Mouse (Mus musculus) midbrain, embryonic 13.5 days (tissue): ENCODE measurements around the gene Ndel1. TPM values are rescaled to one million over a fixed set of nuclear protein-coding genes. Genes with fewer than 3 reads are reported as not detected.

Experiments used
- ATAC-seq: fragments of 200-750 bp; cut with Nextera tagmentation; 2 replicates; pipeline ENCODE4 v1.8.0; 2017; ENCODE audit warnings: mild to moderate bottlenecking, moderate TSS enrichment, moderate library complexity
- H3K27ac ChIP-seq: fragments of 300-500 bp; sonication (generic); 2 replicates; pipeline ENCODE4 v1.5.1; 2015; ENCODE audit warnings: inconsistent platforms, mild to moderate bottlenecking, moderate library complexity
- H3K27me3 ChIP-seq: fragments of 300-500 bp; sonication (generic); 2 replicates; pipeline ENCODE4 v1.6.1; 2015; ENCODE audit warnings: mild to moderate bottlenecking, inconsistent platforms
- H3K36me3 ChIP-seq: fragments of 300-500 bp; sonication (generic); 2 replicates; pipeline ENCODE4 v1.6.1; 2015; ENCODE audit warnings: mild to moderate bottlenecking, inconsistent platforms
- H3K4me1 ChIP-seq: fragments of 300-500 bp; sonication (generic); replicated peaks from 2 replicates; pipeline ENCODE4 v1.6.1; 2015; ENCODE audit warnings: inconsistent platforms
- H3K4me2 ChIP-seq: fragments of 300-500 bp; sonication (generic); replicated peaks from 2 replicates; pipeline ENCODE4 v1.6.1; 2015; ENCODE audit warnings: moderate library complexity, mild to moderate bottlenecking, inconsistent platforms
- H3K4me3 ChIP-seq: fragments of 300-500 bp; sonication (generic); replicated peaks from 2 replicates; pipeline ENCODE4 v1.5.1; 2015; ENCODE audit warnings: mild to moderate bottlenecking, inconsistent platforms
- H3K9ac ChIP-seq: fragments of 300-500 bp; sonication (generic); replicated peaks from 2 replicates; pipeline ENCODE4 v1.6.1; 2015; ENCODE audit warnings: mild to moderate bottlenecking, inconsistent platforms
- H3K9me3 ChIP-seq: fragments of 300-500 bp; sonication (generic); 2 replicates; pipeline ENCODE4 v1.6.1; 2016; ENCODE audit warnings: mild to moderate bottlenecking, inconsistent platforms
- WGBS: fragments of 180-500 bp; shearing (Covaris S2); methylation state at CpG from one replicate; pipeline ENCODE4 v1.1.7; 2015; 5-methylcytosine and 5-hydroxymethylcytosine counted together
- polyA plus RNA-seq: library from polyadenylated mRNA; unstranded; fragments of >200 nt; fragmentation: Nextera tagmentation; extraction: Ambion mirVana; gene quantifications from 2 replicates; pipeline ENCODE4 v1.2.1, GENCODE M21; 2015

The Ndel1 gene
- 79.9 and 80.8 TPM in 2 replicates for polyA plus RNA-seq

GRCm38 (mm10) chr11:68871748-68872147 is at the start of gene Ndel1:
TSS of gene Ndel1 (minus strand) at chr11:68871858.
- no peaks in the 10 kb centered on the region for H3K9me3 ChIP-seq
- no peak within 1 kb of the TSS for H3K4me2 ChIP-seq
- H3K36me3 ChIP-seq: no peaks in the 10 kb centered on the region
- H3K4me3 ChIP-seq: no peak within 1 kb of the TSS
- no peaks in the 10 kb centered on the region for H3K4me1 ChIP-seq
- H3K27me3 ChIP-seq: no peaks in the 10 kb centered on the region
- 63% methylated on average over 6 of the region's 6 CpGs for WGBS
- ATAC-seq: no peak
- H3K9ac ChIP-seq: no peak within 1 kb of the TSS
- no peak within 1 kb of the TSS for H3K27ac ChIP-seq

GRCm38 (mm10) chr11:68914566-68914965 is 42.9 kb upstream of the Ndel1 start:
- WGBS: 96% methylated on average over 4 of the region's 4 CpGs
- Histone ChIP-seq H3K27ac (no peak overlapping the region), H3K4me1 (no peaks in the 10 kb centered on the region), H3K27me3 (no peaks in the 10 kb centered on the region), H3K36me3 (no peaks in the 10 kb centered on the region), H3K4me3 (no peak overlapping the region), H3K9me3 (no peaks in the 10 kb centered on the region), H3K4me2 (no peak overlapping the region), H3K9ac (no peak overlapping the region)
- ATAC-seq: no peak

- 74% methylated on average over 14 of the region's 14 CpGs for WGBS
- H3K4me1 ChIP-seq: no peaks in the 10 kb centered on the region
- no peak for ATAC-seq
Observed at GRCm38 (mm10) chr11:68911531-68912177, 40.0 kb upstream of the Ndel1 start.

GRCm38 (mm10) chr11:68908846-68909503 is 37.3 kb upstream of the Ndel1 start:
- 50% methylated on average over 7 of the region's 7 CpGs for WGBS
- Histone ChIP-seq H3K4me2 (no peak overlapping the region), H3K9me3 (no peaks in the 10 kb centered on the region), H3K27me3 (no peaks in the 10 kb centered on the region), H3K4me1 (no peaks in the 10 kb centered on the region), H3K36me3 (peaks cover 35% of the 10 kb centered on the region), H3K4me3 (no peak overlapping the region), H3K9ac (no peak overlapping the region), H3K27ac (no peak overlapping the region)
- no peak for ATAC-seq

More at GRCm38 (mm10) chr11:68911531-68912177, 40.0 kb upstream of the Ndel1 start:
- H3K36me3 ChIP-seq: peaks cover 9% of the 10 kb centered on the region
- H3K4me3 ChIP-seq: no peak overlapping the region
- no peak overlapping the region for H3K9ac ChIP-seq
- no peaks in the 10 kb centered on the region for H3K27me3 ChIP-seq
- no peak overlapping the region for H3K27ac ChIP-seq
- no peaks in the 10 kb centered on the region for H3K9me3 ChIP-seq
- no peak overlapping the region for H3K4me2 ChIP-seq

GRCm38 (mm10) chr11:68907251-68907650 is 35.6 kb upstream of the Ndel1 start:
- no peaks in the 10 kb centered on the region for H3K9me3 ChIP-seq
- H3K4me2 ChIP-seq: no peak overlapping the region
- no peak for ATAC-seq
- no peak overlapping the region for H3K9ac ChIP-seq
- WGBS: 78% methylated on average over 3 of the region's 3 CpGs
- H3K27ac ChIP-seq: no peak overlapping the region
- no peak overlapping the region for H3K4me3 ChIP-seq
- peaks cover 7% of the 10 kb centered on the region for H3K4me1 ChIP-seq
- no peaks in the 10 kb centered on the region for H3K27me3 ChIP-seq
- peaks cover 47% of the 10 kb centered on the region for H3K36me3 ChIP-seq

DNA sequence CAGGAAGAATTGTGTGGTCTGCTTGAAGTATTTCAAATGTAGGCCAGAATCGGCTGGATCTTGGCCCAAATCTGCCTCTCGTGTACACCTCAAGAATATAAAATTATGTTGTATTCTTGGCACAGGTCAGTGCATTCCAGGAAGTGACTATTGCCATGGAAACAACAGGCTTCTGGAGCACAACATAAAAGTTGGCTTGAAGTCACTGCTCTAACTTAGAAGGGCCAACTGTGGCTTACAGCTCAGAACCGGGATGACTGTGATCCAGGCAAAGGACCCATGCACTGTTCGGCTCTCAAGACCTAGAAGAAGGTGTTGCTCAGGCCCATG is 34.8 kb upstream of the Ndel1 start:
- Histone ChIP-seq H3K4me1 (peaks cover 8% of the 10 kb centered on the region), H3K36me3 (peaks cover 47% of the 10 kb centered on the region), H3K4me3 (no peak overlapping the region), H3K9ac (no peak overlapping the region), H3K27ac (no peak overlapping the region), H3K9me3 (no peaks in the 10 kb centered on the region), H3K27me3 (no peaks in the 10 kb centered on the region), H3K4me2 (no peak overlapping the region)
- WGBS: 86% methylated on average over 4 of the region's 4 CpGs
- ATAC-seq: no peak

GRCm38 (mm10) chr11:68905665-68906460 is 34.2 kb upstream of the Ndel1 start:
- Histone ChIP-seq H3K9ac (no peak overlapping the region), H3K27me3 (no peaks in the 10 kb centered on the region), H3K9me3 (no peaks in the 10 kb centered on the region), H3K4me3 (no peak overlapping the region), H3K4me2 (no peak overlapping the region), H3K36me3 (peaks cover 47% of the 10 kb centered on the region), H3K4me1 (peaks cover 8% of the 10 kb centered on the region), H3K27ac (no peak overlapping the region)
- WGBS: 90% methylated on average over 9 of the region's 9 CpGs
- no peak for ATAC-seq

GRCm38 (mm10) chr11:68905138-68905531 is 33.5 kb upstream of the Ndel1 start:
- no peak for ATAC-seq
- 84% methylated on average over 3 of the region's 3 CpGs for WGBS
- peaks cover 47% of the 10 kb centered on the region for H3K36me3 ChIP-seq

GRCm38 (mm10) chr11:68904375-68905137 is 32.9 kb upstream of the Ndel1 start:
- WGBS: 86% methylated on average over 8 of the region's 8 CpGs
- no peaks in the 10 kb centered on the region for H3K9me3 ChIP-seq
- no peak overlapping the region for H3K27ac ChIP-seq
- no peak for ATAC-seq
- H3K4me1 ChIP-seq: peaks cover 8% of the 10 kb centered on the region
- H3K27me3 ChIP-seq: peaks cover 4% of the 10 kb centered on the region; the same call in 1 of the 2 replicates
- H3K4me2 ChIP-seq: no peak overlapping the region
- no peak overlapping the region for H3K4me3 ChIP-seq
- no peak overlapping the region for H3K9ac ChIP-seq
- H3K36me3 ChIP-seq: peaks cover 47% of the 10 kb centered on the region

More at GRCm38 (mm10) chr11:68905138-68905531, 33.5 kb upstream of the Ndel1 start:
- no peak overlapping the region for H3K27ac ChIP-seq
- peaks cover 8% of the 10 kb centered on the region for H3K4me1 ChIP-seq
- peaks cover under 1% of the 10 kb centered on the region; the same call in 1 of the 2 replicates for H3K27me3 ChIP-seq
- H3K4me3 ChIP-seq: no peak overlapping the region
- H3K9me3 ChIP-seq: no peaks in the 10 kb centered on the region
- no peak overlapping the region for H3K9ac ChIP-seq
- no peak overlapping the region for H3K4me2 ChIP-seq

DNA sequence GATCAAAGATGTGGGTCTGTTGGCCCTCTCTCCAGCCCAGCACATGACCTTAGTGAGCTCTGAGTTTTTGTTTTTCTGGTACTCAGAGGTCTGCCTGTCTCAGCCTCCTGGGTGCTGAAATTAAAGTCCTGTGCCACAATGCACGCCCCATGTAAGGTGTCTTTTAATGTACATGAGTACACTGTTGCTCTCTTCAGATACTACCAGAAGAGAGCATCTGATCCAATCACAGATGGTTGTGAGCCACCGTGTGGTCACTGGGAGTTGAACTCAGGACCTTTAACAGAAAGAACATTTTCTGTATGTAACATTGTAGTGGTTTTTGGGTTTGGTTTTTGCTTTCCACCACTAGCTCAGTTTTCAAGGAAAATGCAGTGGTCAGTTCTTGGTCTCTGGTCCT is 32.1 kb upstream of the Ndel1 start:
- Histone ChIP-seq H3K4me3 (no peak overlapping the region), H3K27me3 (peaks cover 10% of the 10 kb centered on the region; the same call in 1 of the 2 replicates), H3K9ac (no peak overlapping the region), H3K4me2 (no peak overlapping the region), H3K4me1 (peaks cover 8% of the 10 kb centered on the region), H3K36me3 (peaks cover 47% of the 10 kb centered on the region), H3K27ac (no peak overlapping the region), H3K9me3 (no peaks in the 10 kb centered on the region)
- WGBS: 90% methylated on average over 2 of the region's 2 CpGs
- ATAC-seq: no peak

DNA sequence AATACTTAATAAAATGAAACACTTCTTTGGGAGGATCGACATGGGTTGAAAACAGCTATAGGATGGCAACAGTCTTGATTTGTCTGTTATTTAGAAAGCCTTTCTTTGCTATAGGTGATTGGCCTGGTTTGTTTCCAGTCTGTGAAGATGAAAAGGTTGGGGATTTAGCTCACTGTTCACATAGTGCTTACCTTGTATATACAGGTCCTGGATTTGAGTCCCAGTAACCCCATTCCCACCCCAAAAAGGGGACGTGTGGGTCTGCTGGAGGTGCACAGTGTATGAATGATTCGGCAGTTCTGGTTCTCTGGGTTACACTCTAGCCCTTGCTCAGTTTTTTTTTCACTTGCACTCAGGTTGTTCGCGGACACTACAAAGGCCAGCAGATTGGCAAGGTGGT is 31.2 kb upstream of the Ndel1 start:
- Histone ChIP-seq H3K4me2 (peak overlapping the region; percentile 82), H3K36me3 (peaks cover 47% of the 10 kb centered on the region), H3K4me1 (peaks cover 8% of the 10 kb centered on the region), H3K4me3 (peak overlapping the region; percentile 97), H3K27me3 (peaks cover 10% of the 10 kb centered on the region; the same call in 1 of the 2 replicates), H3K27ac (no peak overlapping the region), H3K9me3 (no peaks in the 10 kb centered on the region), H3K9ac (peak overlapping the region; percentile 99)
- 87% methylated on average over 5 of the region's 5 CpGs for WGBS
- no peak for ATAC-seq
